Mouse (Mus musculus): ENCODE results near the gene Atg4c.

Gene Atg4c

DNA sequence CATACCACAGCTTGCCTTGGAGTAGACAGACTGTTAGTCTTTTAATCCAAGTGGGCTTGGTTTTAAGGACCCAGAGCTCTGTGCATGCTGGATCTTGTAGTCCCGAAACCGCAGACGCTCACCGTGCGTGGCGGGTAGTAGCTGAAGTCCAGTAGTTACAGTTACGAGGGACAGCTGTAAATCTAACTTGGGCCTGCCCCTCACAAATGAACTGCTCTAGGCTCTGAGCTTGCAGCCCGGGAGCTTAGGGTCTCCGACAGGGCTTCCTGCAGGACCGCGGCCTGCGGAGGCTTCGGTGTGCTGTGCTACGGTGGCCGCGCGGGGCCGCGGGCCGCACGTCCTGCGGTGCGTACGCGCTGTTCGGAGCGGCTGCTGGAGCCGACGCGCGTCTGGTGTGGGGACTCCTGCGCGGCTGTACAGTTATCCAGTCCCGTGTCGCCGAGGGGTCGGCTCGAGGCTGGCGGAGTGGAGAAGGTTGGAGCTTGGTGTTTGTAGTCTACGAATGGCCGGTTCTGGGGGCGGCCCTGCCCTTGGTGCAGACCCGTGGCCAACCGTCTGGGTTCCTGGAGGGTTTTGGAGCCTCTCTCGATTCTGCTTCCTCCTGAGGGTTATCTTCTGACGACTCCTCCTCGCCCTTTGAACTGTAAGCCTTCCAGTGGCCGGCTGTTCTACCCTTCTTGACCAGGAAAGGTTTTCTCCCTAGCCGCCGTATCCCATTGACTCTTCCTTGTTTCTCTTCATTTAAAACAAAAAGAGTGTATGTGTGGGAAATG lies at the start of gene Atg4c:
Gene Atg4c (plus strand): TSS at position 125 of the 773 bp plus-strand sequence.
- in situ Hi-C loops (cut with MboI) = loop anchor here (10.0 kb wide), 1 partner anchor 269 kb away; the partner anchor contains the start of gene Usp1

DNA sequence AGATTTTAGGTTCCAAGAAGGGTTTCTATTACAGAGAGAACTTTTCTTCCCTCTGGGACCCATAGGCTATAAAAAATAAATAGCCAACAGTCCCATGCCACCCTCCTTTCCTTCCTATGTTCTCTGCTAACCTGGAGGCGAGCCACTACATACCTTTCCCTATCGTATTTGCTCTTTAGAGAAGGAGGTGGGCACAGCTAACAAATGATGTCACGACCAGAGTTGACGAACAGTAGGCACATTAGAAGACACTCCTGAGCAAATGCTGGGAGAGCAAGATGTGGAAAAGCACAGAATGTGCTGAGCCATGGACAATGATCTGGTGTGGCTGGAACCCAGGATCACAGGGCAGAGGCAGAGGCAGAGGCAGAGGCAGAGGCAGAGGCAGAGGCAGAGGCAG lies 42.3 kb upstream of the Atg4c start:
- in situ Hi-C loops (cut with MboI) = no loop called here

DNA sequence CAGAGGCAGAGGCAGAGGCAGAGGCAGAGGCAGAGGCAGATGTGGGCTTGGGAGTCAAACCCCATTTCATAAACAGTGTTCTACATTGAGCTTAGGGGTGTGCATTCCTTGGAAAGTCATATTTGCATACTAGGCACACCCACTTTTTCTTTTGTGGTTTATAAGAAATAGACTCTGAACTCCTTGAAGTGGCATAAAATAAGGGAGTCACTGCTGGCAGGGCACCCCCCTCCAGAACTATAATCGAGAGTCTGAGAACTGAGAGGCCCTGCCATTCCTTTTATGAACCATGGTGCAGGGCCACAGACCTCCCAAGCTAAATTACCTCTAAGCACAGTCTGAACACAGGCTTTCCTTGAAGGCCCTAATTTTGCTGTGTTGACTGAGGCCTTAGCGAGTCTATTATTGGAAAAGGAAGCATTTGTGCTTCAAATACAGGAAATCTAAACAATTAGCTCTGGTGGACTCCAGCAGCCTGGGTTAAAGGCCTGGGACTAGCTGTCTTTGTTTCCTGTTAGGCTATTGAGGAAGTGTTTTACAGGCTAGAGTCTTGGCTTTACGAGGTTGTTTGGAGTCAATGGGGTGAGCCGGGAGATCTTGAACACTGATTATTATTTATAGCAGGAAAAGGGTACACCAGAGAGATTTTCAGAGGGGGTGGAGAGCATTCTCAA lies 41.7 kb upstream of the Atg4c start:
- in situ Hi-C loops (cut with MboI) = no loop called here

DNA sequence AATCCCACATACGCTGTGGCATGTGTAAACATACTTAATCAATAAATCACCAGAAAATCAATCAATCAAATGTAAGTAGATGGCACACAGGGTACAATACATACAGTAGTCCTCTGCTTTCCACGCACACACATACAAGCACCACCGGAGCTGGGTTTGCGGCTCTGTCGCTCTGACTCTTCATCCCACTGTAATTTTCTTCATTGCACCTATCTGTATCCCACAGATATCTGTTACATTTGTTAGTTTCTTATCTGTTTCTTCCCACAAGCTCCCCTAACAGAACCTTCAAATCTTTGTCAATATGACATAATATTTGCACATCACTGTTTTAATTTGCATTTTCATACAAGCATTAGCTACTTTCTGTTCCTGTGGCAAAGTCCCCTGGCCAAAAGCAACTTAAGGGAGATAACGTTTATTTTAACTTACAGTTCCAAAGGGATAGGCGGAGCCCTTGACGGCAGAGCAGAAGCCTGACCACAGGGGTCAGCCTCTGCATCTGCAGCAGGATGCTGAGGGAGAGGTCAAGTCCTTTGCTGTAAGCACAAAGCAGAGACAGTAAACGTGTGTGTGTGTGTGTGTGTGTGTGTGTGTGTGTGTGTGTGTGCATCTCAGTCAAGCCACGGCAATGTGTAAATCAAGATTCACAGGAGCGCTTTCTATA lies 37.0 kb upstream of the Atg4c start:
- in situ Hi-C loops (cut with MboI) = no loop called here

DNA sequence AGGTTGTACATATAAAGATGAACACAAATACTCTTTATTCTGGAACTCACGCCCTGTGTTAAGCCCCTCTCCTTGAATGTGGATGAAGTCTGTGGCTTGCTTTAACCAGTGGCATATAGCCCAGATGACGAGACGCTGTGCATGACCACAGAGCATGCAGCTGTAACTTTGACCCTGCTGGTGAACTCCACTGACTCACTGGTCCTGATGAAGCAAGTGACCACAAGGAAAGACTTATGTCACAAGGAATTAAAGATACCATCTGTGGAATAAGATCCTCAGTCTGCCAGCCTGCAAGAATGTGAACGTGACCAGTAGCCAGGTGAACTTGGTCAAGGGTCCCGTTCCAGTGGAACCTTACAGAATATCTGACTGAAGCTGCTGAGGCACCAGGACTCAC lies 35.2 kb upstream of the Atg4c start:
- in situ Hi-C loops (cut with MboI) = no loop called here

DNA sequence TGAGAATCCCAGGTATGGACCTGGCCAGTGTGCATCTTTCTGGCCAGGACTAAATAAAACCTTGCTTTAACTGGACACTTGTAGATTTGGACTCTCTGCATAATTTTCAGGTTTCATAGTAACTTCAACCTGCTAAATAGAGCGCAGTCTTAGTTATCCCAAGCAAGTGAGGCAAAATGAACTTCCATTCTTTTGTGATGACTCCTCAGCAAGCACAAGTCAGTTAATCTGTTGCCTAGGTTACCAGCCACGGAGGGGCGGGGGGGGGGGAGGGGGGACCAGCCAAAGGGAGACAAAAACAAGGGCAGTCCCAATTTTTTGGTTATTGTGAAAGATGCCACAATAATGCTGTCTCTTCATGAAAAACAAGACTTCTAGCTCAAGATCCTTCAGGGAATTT lies 33.3 kb upstream of the Atg4c start:
- in situ Hi-C loops (cut with MboI) = no loop called here

DNA sequence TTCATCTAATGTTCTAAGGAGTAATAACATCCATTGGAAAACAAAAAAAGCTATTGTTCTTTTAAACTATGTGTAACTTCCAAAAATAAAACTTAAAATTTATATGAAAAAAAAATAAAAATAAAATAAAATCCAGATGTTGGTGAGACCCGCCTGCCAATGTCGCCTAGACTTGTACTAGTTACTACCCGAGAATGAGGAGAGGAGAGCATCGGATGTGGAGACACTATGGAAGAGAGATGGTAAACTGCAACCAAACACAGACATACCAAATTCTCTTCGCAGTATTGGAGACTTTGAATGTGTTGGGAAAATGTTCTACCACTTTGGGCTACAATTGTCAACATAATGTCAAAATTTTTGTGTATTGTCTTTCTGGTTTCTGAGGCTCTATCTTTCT lies 32.8 kb upstream of the Atg4c start:
- in situ Hi-C loops (cut with MboI) = no loop called here

DNA sequence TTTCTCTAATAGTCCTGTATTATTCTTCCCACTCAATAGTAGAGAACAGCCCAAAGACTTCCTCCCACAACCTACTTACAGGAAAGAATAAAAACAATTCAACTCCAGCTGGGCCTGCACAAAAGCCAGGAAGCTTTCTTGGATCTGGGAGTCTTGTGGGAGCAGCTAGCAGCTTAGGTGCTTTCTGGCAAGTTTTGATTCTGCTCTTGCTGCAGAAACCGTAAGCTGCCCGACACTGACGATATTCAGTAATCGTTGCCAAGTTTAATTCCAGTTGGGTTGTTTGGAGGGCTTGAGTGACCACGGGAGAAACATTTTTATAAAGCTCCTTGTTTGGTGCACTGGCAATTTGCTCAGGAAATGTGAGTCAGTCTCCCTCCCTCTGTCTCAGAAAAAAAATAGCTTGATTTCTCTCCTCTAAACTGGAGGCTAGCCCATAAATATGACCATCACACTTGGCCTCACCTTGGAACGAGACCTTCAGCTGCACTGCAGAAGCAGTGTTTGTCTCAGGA lies 32.2 kb upstream of the Atg4c start:
- in situ Hi-C loops (cut with MboI) = no loop called here

DNA sequence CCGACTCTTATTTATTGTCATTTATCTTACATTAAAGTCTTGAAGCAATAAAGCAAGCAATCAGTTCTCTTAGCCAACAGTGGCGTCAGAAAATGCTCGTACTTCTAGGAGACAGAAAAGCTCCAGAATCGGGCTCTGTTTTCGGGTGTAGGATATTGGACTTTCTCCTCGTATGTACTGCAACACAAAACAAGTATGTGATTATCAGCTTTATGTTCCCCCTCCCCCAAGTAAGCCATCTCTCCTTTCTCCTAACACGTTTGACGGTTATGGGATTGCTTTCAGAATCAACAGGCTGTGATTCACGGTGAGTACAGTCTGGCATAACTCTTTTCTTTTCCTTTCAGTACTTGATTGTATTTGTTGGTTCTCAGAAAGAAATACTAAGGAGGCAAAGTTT lies 30.7 kb upstream of the Atg4c start:
- in situ Hi-C loops (cut with MboI) = no loop called here

DNA sequence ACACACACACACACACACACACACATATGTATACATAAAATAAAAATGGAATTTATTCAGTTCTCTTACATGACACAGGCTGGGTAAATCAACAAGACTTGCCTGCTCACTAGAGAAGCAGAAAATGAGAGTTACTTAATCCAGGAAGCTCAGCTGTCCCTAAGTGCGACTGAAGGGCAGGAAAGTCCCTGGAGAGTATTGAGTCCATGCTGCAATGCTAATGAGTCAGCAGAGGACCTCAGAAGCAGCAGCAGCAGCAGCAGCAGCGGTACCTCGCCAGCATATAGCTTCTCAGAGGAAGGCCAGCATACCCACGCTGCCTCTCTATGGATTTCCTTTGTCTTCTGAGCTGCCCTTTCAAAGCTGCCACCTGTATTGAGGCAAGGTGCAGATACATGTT lies 30.2 kb upstream of the Atg4c start:
- in situ Hi-C loops (cut with MboI) = no loop called here

DNA sequence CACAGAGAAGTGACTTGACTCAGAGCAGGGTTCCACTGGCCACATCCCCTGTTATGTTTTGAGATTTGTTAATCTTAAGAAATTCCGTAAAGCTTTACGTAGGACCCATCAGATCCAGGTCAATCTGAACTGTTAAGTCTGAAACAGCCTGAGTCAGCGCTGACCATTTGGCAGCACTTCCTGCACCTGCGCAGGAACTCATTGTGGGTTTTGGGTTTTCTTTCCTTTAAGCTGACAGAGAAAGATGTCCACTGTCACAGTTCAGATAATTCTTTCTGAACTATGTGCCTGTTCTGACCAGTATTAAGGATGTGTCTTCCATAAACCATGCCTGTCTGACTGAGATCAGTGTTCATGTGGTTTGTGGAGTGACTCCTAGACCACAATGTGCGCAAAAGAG lies 24.9 kb upstream of the Atg4c start:
- in situ Hi-C loops (cut with MboI) = no loop called here

DNA sequence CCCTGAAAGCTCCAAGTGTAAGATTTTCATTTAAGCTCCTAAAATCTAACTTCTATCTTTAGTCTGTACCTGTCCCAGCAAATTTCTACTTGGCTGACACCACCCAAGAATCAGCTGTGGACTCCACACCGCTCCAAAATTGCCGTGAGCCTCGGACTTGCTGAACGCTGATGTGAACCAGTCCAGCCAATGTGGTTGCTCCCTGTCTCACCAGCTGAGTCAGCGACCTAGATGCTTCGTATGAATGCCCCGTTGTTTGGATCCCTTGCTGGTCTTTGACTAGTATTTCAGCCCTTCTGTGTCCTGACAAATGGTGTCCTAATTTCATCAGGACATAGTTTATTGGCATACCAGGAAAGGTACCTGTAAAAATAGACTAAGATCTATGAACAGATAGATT lies 19.5 kb upstream of the Atg4c start:
- in situ Hi-C loops (cut with MboI) = no loop called here

DNA sequence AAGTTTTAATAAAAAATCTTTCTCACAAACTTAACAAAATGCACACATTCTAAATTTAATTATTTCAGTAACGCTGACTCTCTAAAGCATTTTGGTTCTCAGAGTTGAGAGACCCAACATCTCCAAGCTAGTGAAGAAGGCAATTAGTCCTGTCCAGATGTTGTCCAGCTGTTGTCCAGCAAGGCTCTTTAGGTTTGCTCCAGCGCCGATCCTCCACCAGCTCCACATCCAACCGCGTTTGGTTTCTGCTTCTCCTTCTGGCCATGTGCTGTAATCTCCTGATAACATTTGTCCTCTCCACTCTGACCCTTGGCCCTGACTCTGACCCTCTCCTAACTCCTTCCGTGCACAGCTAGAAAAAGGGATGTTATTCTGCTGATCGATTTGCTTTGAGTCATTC lies 16.9 kb upstream of the Atg4c start:
- in situ Hi-C loops (cut with MboI) = no loop called here

DNA sequence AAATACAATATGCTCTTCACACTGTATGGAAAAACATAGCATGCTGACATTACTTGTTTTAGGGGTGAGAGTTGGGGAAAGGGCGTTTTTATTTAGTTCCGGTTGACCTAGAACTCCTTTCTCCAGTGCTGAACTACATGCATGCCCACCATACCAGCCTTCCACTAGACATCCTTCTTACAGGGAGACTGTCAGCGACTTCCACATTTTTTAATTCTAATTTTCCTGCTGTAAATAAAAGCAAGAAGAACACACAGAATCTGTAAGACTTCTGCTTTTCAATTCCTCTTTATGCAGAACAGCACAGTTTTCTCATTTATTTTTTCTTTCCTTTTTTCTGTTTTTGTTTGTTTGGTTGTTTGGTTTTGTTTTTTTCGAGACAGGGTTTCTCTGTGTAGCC lies 16.5 kb upstream of the Atg4c start:
- in situ Hi-C loops (cut with MboI) = no loop called here

DNA sequence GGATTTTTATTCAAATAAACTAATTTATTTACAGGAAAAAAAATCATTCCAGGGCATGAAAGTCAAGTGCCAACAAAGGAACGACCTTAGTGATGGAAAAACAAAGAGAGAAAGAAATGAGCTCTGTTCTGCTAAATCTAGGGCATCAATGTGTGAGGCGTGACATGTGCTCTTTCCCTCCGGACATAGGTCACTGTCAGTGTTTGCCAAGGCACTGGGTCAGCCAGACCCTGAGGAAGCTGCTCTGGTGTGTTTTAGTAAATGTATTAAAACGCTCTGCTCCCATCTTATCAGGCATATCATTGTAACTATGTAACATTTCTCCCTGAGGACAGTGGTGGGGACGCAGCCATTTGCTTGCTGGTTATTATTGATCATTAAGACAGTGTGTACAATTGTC lies 14.9 kb upstream of the Atg4c start:
- in situ Hi-C loops (cut with MboI) = no loop called here

DNA sequence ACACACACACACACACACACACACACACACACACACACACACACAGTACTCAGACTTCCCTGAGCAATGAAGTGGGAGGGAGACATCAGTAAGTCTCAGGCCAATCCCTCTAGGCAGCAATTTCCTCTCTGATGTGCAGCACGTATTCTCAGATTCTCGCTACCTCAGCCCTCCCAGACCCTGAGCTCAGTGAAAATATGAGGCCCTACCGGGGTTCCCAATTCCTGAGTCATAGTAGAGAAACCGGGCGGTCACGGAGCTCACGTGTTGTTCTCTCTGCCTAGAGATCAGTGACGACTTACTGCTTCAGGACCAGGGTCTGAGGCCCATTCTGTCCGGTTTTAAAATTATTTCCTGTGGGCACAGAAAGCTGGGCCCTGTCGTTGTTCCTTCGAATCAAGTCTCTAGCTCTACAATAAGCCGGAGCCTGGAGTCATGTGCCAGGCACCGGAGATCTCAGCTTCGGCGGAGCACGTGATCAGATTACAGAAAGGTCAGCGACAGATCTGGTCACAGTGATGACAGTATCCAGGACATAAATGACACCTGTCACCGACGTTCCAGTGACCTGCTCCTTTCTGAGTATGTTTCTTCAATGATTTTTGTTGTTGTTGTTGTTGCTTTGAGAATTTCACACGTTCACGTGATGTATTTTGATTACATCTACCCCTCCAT lies 14.2 kb upstream of the Atg4c start:
- in situ Hi-C loops (cut with MboI) = no loop called here

DNA sequence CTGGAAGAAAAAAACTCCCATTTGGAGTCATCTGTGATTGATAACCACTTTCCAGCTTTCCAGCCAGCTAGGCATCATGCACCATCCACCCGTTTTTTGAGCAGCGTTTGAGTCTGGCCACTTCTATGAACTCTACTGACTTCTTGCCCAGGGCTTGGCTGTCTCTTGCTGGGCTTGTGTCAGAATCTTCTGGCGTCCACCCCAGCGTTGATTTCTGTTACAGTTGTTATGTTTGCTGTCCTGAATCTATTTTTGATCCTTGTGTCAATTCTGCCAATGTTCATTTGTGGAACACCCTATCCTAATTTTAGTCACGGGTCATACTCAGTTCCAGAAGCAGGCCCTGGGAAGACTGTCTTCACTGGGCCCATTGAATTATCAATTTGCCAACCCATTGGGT lies 12.8 kb upstream of the Atg4c start:
- in situ Hi-C loops (cut with MboI) = no loop called here

DNA sequence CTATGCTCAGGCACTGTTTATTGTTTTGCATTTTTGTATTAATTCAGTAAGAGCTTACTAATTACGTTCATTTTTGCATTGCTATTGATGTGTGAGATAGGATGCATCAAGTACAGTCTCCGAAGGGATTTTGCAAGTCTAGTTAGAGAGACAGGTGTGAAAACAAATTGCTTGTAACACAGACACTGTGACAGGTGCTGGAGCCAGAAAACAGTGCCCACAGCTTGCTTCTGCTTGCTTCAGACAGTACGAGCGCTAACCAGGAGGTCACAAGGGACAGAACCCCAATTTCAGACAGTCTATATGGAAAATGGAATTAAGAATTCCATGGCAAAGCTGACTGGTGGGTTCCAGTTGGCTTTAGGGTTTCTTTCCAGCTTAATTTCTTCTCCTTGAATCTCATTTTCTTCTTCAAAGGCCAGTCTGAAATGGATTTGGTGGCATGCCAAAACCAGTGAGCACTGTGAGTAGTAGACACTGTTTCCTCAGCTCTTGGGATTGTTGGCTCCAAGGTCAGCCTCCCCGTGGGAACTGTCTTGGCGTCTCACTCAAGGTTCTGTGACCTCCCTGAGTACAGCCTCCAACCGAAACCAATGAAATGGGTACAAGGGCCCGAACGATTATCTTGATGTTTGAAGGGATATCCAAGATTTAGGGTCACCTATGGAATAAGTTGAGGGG lies 11.9 kb upstream of the Atg4c start:
- in situ Hi-C loops (cut with MboI) = no loop called here

DNA sequence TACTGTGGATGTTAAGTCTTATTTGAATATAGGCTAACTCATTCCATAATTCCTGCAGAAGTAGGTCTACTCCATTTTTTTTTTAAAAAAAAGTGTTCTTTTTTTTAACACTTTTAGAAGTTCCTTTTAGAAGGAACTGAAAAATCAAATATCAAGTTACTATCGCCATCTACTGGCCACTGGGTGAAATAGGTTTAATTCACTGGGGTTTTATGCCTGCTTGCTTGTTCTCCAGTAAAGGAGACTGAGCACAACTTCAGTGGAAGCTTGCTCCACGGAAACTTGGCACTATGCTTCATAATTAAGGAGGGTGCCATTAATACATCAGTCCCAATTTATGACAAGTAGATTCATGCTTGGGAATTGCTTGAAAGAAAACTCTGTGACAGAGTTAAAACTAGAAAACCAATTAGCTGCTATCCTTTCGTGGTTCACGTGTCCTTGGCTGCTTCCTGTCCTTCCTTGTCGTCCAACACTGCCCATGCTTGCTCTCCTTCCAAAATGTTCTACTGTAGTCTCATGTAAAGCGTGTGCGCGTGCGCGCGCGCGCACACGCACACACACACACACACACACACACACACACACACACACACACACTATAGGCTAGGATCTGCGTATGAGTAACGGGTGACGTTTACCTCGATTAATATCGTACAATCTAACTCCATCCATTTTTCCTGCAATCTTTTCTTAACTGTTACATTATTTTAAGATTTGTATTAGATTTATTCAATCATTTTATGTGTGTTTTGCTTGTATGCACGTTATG lies 10.9 kb upstream of the Atg4c start:
- in situ Hi-C loops (cut with MboI) = no loop called here

DNA sequence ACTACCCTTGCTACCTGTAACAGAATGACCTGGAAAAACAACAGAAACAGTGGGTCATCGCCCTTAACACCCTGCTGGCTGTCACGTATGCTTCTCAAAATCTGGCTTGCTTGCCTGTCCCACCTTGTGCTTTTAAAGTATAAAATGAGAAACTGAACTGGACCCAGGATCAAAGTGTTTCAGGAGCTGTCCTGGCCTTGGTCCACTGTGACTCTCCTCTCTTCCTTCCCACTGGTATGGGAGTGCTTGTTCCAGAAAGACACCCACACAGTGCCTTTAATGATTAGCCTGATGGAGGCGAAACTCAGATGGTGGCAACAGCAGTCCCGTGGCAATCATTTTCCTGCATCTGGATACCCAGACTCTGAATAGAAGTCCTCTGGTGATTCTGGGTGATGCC lies 9.1 kb upstream of the Atg4c start:
- in situ Hi-C loops (cut with MboI) = no loop called here

DNA sequence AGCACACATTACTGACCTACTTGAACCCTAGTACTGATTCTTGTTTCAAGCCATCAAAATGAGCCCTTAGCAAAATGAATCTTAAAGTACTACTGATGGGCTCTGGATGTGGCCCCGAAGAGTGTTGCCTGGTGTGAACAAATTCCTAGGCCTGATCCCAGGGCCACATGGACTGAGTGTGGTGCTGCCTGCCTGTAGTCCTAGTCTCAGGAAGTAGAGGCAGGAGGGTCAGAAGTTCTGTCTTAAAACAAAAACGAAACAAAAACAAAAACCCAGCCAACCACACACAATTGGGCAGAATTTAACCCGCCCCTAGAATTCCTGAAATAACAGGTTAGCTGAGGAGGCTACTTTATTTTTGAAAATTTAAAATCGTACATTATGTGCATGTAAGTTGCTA lies 8.4 kb upstream of the Atg4c start:
- in situ Hi-C loops (cut with MboI) = no loop called here

All from mature B cell (primary cell).